Mouse (Mus musculus) thymus, postnatal 10 days (tissue): ENCODE results near the gene Tspear.
"Not testable (repeated sequence)": the region's sequence is repeated elsewhere in the genome, so short reads cannot be mapped to it uniquely, and the experiment has no call there.

ENCODE experiments used
- DNase-seq, 2 experiments: peaks; one replicate each; pipeline ENCODE4 v3.0.0; 2021; ENCODE audit warnings: low spot score in 2 of 2

The Tspear gene

DNA sequence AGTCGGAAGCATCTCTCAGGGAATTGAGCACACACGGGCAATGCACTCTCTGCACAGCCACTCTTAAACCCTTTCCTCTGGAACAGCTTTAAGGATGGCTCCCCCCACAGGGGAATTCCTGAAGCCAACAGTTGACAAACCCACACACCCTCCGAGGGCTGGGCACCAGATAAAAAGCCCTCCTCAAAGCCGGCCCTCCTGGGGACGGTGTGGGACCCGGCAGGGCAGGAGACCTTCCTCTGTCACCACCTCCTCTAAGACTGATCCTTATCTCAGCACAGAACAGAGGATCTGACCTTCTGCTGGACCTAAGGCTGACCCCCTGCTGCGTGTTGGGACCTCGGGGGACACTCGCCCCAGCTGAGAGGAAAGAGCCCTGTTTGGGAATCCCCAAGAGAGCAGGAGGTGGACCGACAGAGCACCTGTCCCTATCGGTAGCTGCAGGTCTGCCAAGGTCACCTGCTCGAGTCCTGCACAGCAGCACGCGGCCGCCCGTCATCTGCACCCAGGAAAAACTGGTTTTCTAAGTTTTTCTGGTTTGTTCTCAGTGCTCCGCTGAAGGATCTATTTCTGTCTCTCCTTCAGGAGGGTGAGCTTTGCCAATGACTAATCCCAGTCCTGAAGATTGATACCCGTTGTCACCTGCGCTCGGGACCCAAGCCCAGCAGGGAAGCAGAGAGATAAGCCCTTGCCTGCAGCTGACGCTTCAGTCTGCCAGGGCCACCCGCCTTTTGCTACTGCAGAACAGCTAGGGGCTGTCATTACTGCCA, at the start of gene Tspear:
Gene Tspear, plus strand, starts transcription at position 675 of the 770 bp plus-strand sequence.
- no peak for DNase-seq

DNA sequence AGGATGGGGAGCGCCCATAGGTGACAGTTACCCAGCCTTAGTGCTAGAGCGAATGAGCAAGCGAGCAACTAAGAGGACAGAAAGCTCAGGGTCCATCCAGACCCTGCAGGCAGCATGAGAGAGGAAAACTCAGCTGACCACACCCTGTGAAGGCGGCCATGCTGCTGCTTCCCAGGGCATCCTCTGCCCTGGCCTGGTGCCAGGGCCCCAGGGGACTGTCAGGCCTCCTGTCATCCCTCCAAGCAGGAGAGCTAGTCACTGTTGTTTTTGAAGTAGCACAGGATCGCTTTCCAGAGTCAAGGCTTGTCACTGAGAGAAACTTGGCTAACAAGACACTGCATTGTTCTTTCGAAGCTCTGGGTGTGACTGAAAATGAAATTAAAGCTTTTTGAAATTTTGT, 47.4 kb upstream of the Tspear start:
- no peak for DNase-seq

- DNase-seq, result no peak
These were observed 43.2 kb upstream of the Tspear start for GRCm38 (mm10) chr10:77643160-77643559.

DNA sequence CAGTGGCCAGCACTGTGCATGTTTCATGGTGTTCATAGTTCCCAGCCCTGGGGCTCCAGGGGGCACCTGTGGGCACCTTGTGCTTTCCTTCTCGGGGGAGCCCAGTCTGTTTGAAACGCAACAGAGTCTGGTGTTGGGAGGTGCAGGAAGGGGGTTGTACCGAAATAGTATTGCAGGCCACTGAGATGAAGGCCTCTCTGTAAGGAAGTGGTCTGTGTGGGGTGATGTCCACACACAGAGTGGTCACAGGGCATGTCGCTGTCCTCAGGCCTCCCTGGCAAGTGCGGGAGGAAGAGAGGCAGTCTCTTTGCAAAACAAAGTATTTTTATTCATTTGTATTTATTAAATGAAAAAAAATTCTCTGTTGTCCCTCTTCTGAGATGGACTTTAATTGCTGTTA, 40.8 kb upstream of the Tspear start:
- DNase-seq, result no peak

DNA sequence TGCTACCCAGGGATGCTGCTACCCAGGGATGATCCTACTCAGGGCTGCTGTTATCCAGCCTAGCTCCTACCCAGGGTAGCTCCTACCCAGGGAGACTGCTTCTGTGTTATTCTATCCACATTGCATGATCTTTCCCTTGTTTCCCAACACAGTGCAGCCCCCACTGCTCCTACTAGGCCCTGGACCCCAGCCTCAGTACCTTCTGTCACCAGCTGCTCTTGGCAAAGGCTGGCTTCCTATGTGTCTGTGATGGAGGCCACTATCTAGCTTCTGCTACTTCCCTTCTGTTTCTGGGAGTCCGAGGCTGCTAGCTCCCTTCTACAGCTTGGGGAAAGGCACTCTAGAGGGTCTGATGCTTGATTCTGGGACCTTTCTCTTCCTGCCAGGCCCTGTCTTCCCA, 38.9 kb upstream of the Tspear start:
- DNase-seq, result no peak

DNA sequence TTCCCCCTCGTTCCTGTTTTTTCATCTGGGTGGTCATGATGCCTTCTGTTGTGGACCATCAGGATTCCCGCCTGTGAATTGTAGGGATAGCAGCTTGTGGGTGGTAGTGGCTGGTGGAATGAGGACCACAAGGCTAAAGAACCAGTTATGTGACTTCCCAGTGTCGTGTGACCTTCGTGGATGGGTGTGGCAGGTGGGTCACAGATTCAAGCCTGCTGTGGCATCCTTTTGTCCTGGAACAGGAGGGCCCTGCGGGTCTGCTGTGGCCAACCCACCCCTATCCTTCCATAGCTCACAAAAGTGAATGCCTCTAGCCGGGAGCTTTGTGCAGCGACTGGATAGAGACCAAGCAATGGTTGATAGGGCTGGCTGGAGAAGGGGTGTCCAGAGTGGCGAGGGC, 38.5 kb upstream of the Tspear start:
- DNase-seq, result no peak

DNA sequence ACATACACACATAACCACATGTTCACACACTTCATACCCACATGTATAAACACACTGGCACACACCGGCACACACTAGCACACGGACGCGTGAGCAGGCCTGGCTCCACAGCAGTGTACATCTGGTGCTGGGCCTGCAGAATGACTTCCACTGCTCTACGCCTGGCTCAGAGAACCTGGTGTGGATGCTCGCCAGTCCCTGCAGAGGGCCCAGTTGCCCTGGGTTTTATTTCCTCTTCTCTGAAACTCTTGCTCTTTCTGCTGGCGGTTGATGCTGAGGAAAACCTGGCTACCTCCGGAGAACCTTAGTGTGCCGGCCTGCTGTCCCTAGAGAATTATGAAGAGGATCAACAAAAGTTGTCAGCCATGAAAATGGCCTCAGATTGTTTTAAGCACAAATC, 34.3 kb upstream of the Tspear start:
- no peak for DNase-seq

DNA sequence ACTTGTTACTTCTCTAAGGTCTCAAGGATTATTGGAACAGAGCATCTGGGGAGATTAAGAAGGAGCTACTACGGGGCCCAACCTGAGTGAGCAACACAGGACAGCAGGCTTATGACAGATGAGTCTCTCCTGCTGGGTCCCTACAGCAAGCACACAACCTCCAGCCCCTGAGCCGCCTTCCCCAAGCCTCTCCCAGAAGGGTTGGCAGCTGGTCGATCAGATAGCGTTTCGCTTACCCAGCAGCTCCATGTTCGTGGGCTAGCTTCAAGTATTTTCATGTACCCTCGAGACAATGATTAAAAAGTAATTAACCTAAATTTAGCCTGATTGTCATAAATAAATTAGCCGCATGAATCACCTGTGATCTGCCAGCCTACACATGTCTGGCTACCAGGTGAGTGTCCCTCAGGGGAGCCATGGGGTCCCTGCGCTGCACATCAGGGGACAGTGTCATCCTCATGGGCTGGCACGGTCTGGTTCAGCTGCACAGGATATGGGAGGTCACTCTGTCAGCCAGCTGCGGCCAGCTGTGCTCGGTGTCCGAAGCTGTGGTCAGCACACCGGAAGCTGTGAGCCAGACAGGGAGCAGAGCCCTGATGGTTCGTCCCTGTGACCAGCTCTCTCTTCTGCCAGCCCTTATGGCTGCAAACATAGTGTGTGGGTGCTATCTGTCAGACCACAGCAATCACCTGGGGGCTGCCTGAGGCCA, 27.9 kb upstream of the Tspear start:
- DNase-seq, result no peak

- DNase-seq, result no peak
These were observed 22.3 kb upstream of the Tspear start for GRCm38 (mm10) chr10:77663949-77664665.

DNA sequence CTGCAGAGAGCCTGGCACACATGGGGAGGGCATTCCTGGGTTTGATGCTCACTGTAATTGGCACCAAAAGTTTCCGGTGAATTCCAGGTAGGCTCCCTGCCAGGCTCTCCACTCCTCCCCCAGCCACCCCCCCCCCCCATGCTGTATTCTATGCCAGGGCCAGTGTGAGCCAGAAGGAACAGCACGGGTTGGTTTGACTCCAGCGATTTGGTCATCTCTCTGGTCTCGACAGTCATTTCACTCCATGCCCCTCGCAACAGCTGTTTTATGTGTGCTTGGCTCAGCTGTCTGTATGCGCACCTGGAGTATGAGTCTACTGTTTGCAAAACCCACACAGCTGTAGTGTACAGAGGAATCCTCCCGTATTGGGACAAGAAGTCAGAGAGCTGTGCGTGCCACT, 20.0 kb upstream of the Tspear start:
- peak; percentile 16 to 21 for DNase-seq

- DNase-seq, result no peak
These were observed 19.0 kb upstream of the Tspear start for GRCm38 (mm10) chr10:77667402-77667801.

DNA sequence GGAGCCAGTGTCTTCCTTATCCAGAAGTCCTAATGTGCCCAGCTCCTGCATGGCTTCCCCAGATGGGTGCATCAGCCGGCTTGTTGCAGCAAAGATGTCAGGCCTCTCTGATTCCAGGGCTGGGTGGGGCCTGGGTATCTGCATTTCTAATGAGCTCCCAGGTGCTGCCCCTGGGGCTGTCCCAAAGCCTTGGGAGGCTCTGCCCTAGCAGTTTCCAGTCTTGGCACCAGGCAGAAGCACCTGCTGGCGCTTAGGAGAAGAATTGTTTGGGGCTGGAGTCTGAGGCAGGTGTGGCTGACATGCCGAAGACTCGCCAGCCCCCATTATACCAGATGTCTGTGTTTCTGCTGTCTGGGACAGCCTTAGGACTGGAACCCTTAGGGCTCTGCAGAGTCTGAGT, 15.7 kb upstream of the Tspear start:
- no peak for DNase-seq

GRCm38 (mm10) chr10:77671519-77671918, 14.8 kb upstream of the Tspear start:
- DNase-seq, result no peak

DNA sequence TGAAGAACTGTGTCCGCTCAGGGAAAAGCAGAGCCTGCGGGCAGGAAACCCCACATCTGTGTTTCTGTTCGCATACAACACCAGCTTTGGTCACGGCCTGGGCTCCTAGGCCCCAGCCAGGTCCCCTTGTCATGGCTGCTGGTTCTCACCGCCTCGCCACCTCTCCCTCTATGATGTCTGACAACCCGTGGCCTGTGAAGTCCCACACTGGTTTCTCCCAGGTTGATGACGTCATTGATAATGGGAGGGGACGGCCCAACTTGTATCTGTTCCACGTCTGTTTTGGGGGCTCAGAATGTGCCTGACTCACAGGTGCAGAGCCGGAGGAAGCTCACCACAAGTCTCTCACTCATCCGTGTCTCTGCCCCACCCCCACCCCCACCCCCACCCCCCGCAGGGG, 12.6 kb upstream of the Tspear start:
- DNase-seq, result peak; percentile 35 to 56

DNA sequence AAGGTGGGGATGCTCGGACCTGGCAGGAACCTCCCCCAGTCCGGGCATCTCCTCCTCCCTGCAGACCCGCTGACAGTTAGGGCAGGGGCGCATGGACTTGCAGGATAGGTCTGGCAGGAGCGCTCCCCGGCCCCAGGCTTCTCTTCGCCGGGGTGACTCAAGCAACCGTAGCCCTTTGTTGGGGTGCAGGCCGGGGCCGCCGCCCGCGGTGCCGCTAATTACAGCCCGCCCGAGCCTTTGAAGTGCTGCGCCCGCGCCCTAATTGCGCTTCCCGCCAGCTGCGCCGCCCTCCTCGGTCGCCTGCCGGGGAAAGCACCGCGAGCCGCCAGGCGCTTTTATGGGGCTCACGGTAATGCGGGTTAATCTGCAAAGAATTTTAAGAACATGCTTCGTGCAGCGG, 8.8 kb upstream of the Tspear start:
- DNase-seq, result peak in 1 of 2 experiments; percentile 26

GRCm38 (mm10) chr10:77682994-77683393, 3.4 kb upstream of the Tspear start:
- DNase-seq, result no peak

GRCm38 (mm10) chr10:77684181-77684580, 2.2 kb upstream of the Tspear start:
- DNase-seq, result no peak

- no peak for DNase-seq
These were observed 652 bp downstream of the Tspear start for GRCm38 (mm10) chr10:77687021-77687420.

DNA sequence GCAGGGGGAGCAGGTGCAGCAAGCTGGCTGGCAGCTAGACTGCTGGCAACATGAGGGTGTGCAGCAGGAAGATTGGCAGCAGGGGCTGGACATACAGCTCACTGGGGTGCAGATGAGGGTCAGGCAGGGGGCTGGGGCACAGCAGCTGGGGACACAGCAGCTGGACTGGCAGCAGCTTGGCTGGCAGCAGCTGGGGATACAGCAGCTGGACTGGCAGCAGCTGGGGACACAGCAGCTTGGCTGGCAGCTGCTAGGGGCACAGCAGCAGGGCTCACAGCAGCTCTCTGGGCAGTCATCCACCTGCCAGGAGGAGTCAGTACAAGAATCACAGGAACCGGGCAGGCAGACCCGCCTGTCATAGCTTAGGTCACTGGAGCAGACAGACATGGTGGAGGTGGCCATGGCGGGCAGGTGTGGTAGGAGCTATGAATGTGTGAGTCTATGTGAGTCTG, 4.0 kb downstream of the Tspear start, which contains the start of gene Gm19402:
Gene Gm19402, minus strand, starts transcription at position 402 of the 452 bp plus-strand sequence.
- DNase-seq, result not testable (repeated sequence)

DNA sequence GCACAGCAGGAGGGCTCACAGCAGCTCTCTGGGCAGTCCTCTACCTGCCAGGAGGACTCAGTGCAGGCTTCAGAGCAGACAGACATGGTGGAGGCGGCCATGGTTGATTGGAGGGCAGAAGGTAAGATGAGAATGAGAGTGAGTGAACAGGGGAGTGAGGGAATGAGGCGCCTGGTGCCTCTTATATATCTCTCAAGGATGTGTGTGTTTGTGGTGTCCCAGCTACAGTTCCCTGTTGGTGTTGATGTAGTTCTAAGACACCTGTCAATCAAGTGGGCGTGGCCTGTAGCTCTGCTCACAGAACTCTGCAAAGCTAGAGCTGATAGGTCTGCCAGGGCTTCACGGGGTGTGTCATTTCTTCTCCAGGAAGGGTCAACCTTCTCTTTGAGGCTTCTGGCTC, 10.8 kb downstream of the Tspear start, which contains the start of gene Gm9508:
Gene Gm9508, minus strand, starts transcription at position 101 of the 400 bp plus-strand sequence.
- DNase-seq, result no peak

DNA sequence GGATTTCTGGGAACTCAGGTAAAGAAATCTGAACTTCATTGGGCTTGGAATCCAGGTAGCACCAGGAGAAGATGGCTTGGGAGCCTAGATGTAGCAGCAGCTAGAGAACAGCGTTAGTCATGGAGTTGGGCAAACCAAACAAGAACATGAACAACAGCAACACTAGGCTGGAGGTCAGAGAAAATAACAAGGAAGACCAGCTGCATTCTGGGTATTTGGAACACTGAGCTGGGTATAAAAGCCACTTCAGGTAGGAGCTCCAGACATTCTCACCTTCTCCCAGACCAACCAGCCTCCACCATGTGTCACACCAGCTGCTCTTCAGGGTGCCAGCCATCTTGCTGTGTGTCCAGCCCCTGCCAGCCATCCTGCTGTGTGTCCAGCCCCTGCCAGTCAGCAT, 20.0 kb downstream of the Tspear start, which contains the start of gene Gm10272:
Gene Gm10272, plus strand, starts transcription at position 301 of the 400 bp plus-strand sequence.
- DNase-seq, result no peak

DNA sequence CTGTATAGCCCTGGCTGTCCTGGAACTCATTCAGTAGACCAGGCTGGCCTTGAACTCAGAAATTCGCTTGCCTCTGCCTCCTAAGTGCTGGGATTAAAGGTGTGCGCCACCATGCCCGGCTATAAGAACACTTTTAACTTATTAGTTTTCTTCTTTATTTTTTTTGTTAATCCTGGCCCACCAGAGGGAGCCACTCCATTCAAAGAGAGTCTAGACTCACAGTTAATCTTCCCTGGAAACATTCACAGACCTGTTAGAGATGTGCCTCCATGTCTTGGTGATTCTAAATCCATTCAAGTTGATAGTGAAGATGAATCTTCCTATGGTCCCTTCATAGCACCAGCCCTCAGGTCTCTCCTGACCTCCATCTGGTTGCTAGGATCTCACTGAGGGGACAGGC, 23.5 kb downstream of the Tspear start:
- no peak for DNase-seq
